Mouse (Mus musculus) T-helper 17 cell (primary cell): ENCODE measurements at regions not wholly inside any gene's neighbourhood (a gene's known extent, or its start where the extent isn't known, plus 50 kb on each side); places are given as distances from the start of the nearest gene placed in this dataset.

Experiments used
- in situ Hi-C, 2 experiments: fragments of 300-600 bp; cut with MboI, MseI; formaldehyde crosslinking; loops; 1 replicate in 1 of 2; 2 replicates in 1 of 2; pipeline ENCODE4 v1.15.1; 2025; ENCODE audit warnings: high pct_unique_total_duplicates in 2 of 2

- in situ Hi-C loops = no loop called here
Observed at GRCm38 (mm10) chr11:112979413-112979812, 197.4 kb downstream of the Sox9 start.

GRCm38 (mm10) chr11:112982165-112982801 is 200.3 kb downstream of the Sox9 start:
- in situ Hi-C loops = no loop called here

GRCm38 (mm10) chr11:112982802-112983591 is 201.0 kb downstream of the Sox9 start:
- in situ Hi-C loops = no loop called here

GRCm38 (mm10) chr11:112986029-112986573 is 204.1 kb downstream of the Sox9 start:
- in situ Hi-C loops = no loop called here

- in situ Hi-C loops = no loop called here
Observed at GRCm38 (mm10) chr11:112987782-112988181, 205.8 kb downstream of the Sox9 start.

GRCm38 (mm10) chr11:112988900-112989299 is 206.9 kb downstream of the Sox9 start:
- in situ Hi-C loops = no loop called here

- in situ Hi-C loops = no loop called here
Observed at GRCm38 (mm10) chr11:112989981-112990512, 208.0 kb downstream of the Sox9 start.

GRCm38 (mm10) chr11:112990751-112991150 is 208.7 kb downstream of the Sox9 start:
- in situ Hi-C loops = no loop called here

- in situ Hi-C loops = no loop called here
Observed at GRCm38 (mm10) chr11:112991862-112992261, 209.8 kb downstream of the Sox9 start.

- in situ Hi-C loops = no loop called here
Observed at GRCm38 (mm10) chr11:112998777-112999583, 217.0 kb downstream of the Sox9 start.

- in situ Hi-C loops = loop anchor here in 1 of 2 experiments (10.0 kb wide), 1 partner anchor 696 kb away; no protein-coding TSS in a partner anchor
Observed at GRCm38 (mm10) chr11:113001071-113001470, 219.0 kb downstream of the Sox9 start.

- in situ Hi-C loops = loop anchor here in 1 of 2 experiments (10.0 kb wide), 1 partner anchor 701 kb away; no protein-coding TSS in a partner anchor
Observed at GRCm38 (mm10) chr11:113005895-113006294, 223.9 kb downstream of the Sox9 start.

- in situ Hi-C loops = loop anchor here in 1 of 2 experiments (10.0 kb wide), 1 partner anchor 704 kb away; no protein-coding TSS in a partner anchor
Observed at GRCm38 (mm10) chr11:113008521-113008920, 226.5 kb downstream of the Sox9 start.

GRCm38 (mm10) chr11:113009376-113009775 is 227.4 kb downstream of the Sox9 start:
- in situ Hi-C loops = loop anchor here in 1 of 2 experiments (10.0 kb wide), 1 partner anchor 705 kb away; no protein-coding TSS in a partner anchor

- in situ Hi-C loops = no loop called here
Observed at GRCm38 (mm10) chr11:113010906-113011305, 228.9 kb downstream of the Sox9 start.

GRCm38 (mm10) chr11:113014186-113015010 is 232.4 kb downstream of the Sox9 start:
- in situ Hi-C loops = no loop called here

- in situ Hi-C loops = no loop called here
Observed at GRCm38 (mm10) chr11:113015686-113016304, 233.8 kb downstream of the Sox9 start.

GRCm38 (mm10) chr11:113016801-113017715 is 235.0 kb downstream of the Sox9 start:
- in situ Hi-C loops = no loop called here

GRCm38 (mm10) chr11:113021533-113021932 is 239.5 kb downstream of the Sox9 start:
- in situ Hi-C loops = no loop called here
